In genomic region chr11:24233376-24233775, GRCm38 (mm10) we compare ENCODE assay signal across 22 mouse cellular contexts.
DNase-seq lines count a peak whose midpoint lies in the region; ATAC-seq and TF ChIP-seq lines count a peak whose summit lies in the region.
"Had no signal": no experiment of that assay in that cellular context is flagged by ENCODE, and none has a peak within 500 bp of the region (broad histone marks: within the 10 kb centered on the region; RNA-seq: fewer than 3 reads in every experiment).

No protein-coding gene starts in this region.

- H3K4me2 ChIP-seq in lung, embryonic 16.5 days (ENCODE audit: low read depth, low read length), result no peak overlapping the region
- H3K4me2 ChIP-seq: heart, embryonic 11.5 days; hindbrain, embryonic 12.5 days; hindbrain, embryonic 15.5 days had no signal

- H3K27ac ChIP-seq in lung, embryonic 16.5 days (ENCODE audit: low read length), result no peak overlapping the region
- H3K27ac ChIP-seq in forebrain, embryonic 10.5 days, result no peak overlapping the region
- H3K27ac ChIP-seq: gastrocnemius, adult 2 months; hindbrain, embryonic 12.5 days; hindbrain, embryonic 15.5 days had no signal

- ATAC-seq in lung, embryonic 16.5 days (ENCODE audit: low read depth), result peak; percentile 41; the same call in 1 of the 2 replicates
- ATAC-seq in G1E (ENCODE audit: extremely low read depth, insufficient number of reproducible peaks, low FRiP score, poor library complexity, severe bottlenecking), result 0 out of 2 replicates have a peak, but pooled peaks have one; percentile 28
- ATAC-seq: activated CD4-positive, CD25-positive, alpha-beta regulatory T cell, adult 4 months; CD4-positive, CD25-positive, alpha-beta regulatory T cell, adult 4 months; forebrain, embryonic 14.5 days; forebrain, postnatal 0 days; Patski had no signal

- H3K36me3 ChIP-seq in lung, embryonic 16.5 days (ENCODE audit: control insufficient read depth, insufficient read depth, low read length), result no peaks in the 10 kb centered on the region
- H3K36me3 ChIP-seq in G1E (replicated peaks), result no peaks in the 10 kb centered on the region
- H3K36me3 ChIP-seq in forebrain, embryonic 10.5 days (replicated peaks), result no peaks in the 10 kb centered on the region
- H3K36me3 ChIP-seq: hindbrain, embryonic 12.5 days; hindbrain, embryonic 15.5 days had no signal

- no peak overlapping the region for H3K4me3 ChIP-seq in lung, embryonic 16.5 days (ENCODE audit: low read length)
- no peak overlapping the region for H3K4me3 ChIP-seq in G1E (ENCODE audit: low read depth, low read length)
- H3K4me3 ChIP-seq in forebrain, embryonic 10.5 days, result no peak overlapping the region
- H3K4me3 ChIP-seq: gastrocnemius, adult 2 months; hindbrain, embryonic 12.5 days; hindbrain, embryonic 15.5 days had no signal

- 45% methylated on average over 11 of the region's 11 CpGs for WGBS in lung, embryonic 16.5 days
- WGBS in forebrain, embryonic 10.5 days, result 88% methylated on average over 11 of the region's 11 CpGs

- H3K27me3 ChIP-seq in lung, embryonic 16.5 days (ENCODE audit: control insufficient read depth, insufficient read depth, low read depth, low read length), result no peaks in the 10 kb centered on the region
- H3K27me3 ChIP-seq in G1E (ENCODE audit: insufficient read depth, low read length), result peaks cover 64% of the 10 kb centered on the region
- H3K27me3 ChIP-seq in forebrain, embryonic 10.5 days (ENCODE audit: poor library complexity, severe bottlenecking), result no peaks in the 10 kb centered on the region
- H3K27me3 ChIP-seq: hindbrain, embryonic 12.5 days; hindbrain, embryonic 15.5 days had no signal

- no peak overlapping the region for H3K9ac ChIP-seq in lung, embryonic 16.5 days (ENCODE audit: low read length)
- H3K9ac ChIP-seq: forebrain, postnatal 0 days; hindbrain, embryonic 12.5 days; hindbrain, embryonic 15.5 days had no signal

- no peak for TF ChIP-seq CTCF in G1E (IDR thresholded peaks at IDR 0.05; ENCODE audit: low read depth, low read length)

- DNase-seq in lung, postnatal 4 days, result no peak
- DNase-seq in G1E (ENCODE audit: low spot score) (no peak), ZHBTc4 (ENCODE audit: low read depth, low spot score) (peak; percentile 25)
- DNase-seq in adrenal gland, postnatal 14 days, result no peak
- DNase-seq in forebrain, embryonic 10.5 days (ENCODE audit: extremely low spot score, low spot score), result no peak
- DNase-seq: adrenal gland, adult 8-10 months; adrenal gland, postnatal 36 days; cerebellum, adult 18-20 months; cerebellum, adult 9-10 months; cerebellum, postnatal 14 days; forebrain, postnatal 0 days; gastrocnemius, adult 2 months; gastrocnemius, postnatal 14 days; heart, adult 11 months had no signal

- no peaks in the 10 kb centered on the region for H3K9me3 ChIP-seq in lung, embryonic 16.5 days (ENCODE audit: control insufficient read depth, low read length)
- no peaks in the 10 kb centered on the region for H3K9me3 ChIP-seq in G1E (replicated peaks)
- H3K9me3 ChIP-seq in forebrain, embryonic 10.5 days, result no peaks in the 10 kb centered on the region
- H3K9me3 ChIP-seq: hindbrain, embryonic 12.5 days; hindbrain, embryonic 15.5 days had no signal

- peaks cover 5% of the 10 kb centered on the region for H3K4me1 ChIP-seq in lung, embryonic 16.5 days (replicated peaks; ENCODE audit: control insufficient read depth, insufficient read depth, low read length)
- peaks cover 2% of the 10 kb centered on the region; the same call in 1 of the 2 replicates for H3K4me1 ChIP-seq in G1E (ENCODE audit: insufficient read depth, low read depth, low read length)
- H3K4me1 ChIP-seq in forebrain, embryonic 10.5 days, result peaks cover 19% of the 10 kb centered on the region; the same call in 1 of the 2 replicates
- H3K4me1 ChIP-seq: hindbrain, embryonic 15.5 days had no signal
